Mouse (Mus musculus) kidney, embryonic 15.5 days (tissue): ENCODE measurements around the gene Myh9. TPM values are rescaled to one million over a fixed set of nuclear protein-coding genes. Genes with fewer than 3 reads are reported as not detected.

Experiments
- ATAC-seq: fragments of 200-750 bp; cut with Nextera tagmentation; replicated peaks from 2 replicates; pipeline ENCODE4 v1.8.0; 2017; ENCODE audit warnings: moderate TSS enrichment; ENCODE audit not compliant: low FRiP score
- H3K27ac ChIP-seq: fragments of 300-500 bp; sonication (generic); 2 replicates; pipeline ENCODE4 v1.5.1; 2015; ENCODE audit warnings: mild to moderate bottlenecking, inconsistent platforms
- H3K27me3 ChIP-seq: fragments of 300-500 bp; sonication (generic); 2 replicates; pipeline ENCODE4 v1.6.1; 2015; ENCODE audit warnings: inconsistent platforms
- H3K36me3 ChIP-seq: fragments of 300-500 bp; sonication (generic); 2 replicates; pipeline ENCODE4 v1.6.1; 2015; ENCODE audit warnings: inconsistent platforms
- H3K4me1 ChIP-seq: fragments of 300-500 bp; sonication (generic); 2 replicates; pipeline ENCODE4 v1.6.1; 2015; ENCODE audit warnings: inconsistent platforms
- H3K4me2 ChIP-seq: fragments of 300-500 bp; sonication (generic); 2 replicates; pipeline ENCODE4 v1.6.1; 2015; ENCODE audit warnings: moderate library complexity, mild to moderate bottlenecking, inconsistent platforms
- H3K4me3 ChIP-seq: fragments of 300-500 bp; sonication (generic); replicated peaks from 2 replicates; pipeline ENCODE4 v1.5.1; 2015; ENCODE audit warnings: mild to moderate bottlenecking, inconsistent platforms
- H3K9ac ChIP-seq: fragments of 300-500 bp; sonication (generic); 2 replicates; pipeline ENCODE4 v1.6.1; 2015; ENCODE audit warnings: mild to moderate bottlenecking, inconsistent platforms
- H3K9me3 ChIP-seq: fragments of 300-500 bp; sonication (generic); replicated peaks from 2 replicates; pipeline ENCODE4 v1.6.1; 2016; ENCODE audit warnings: inconsistent platforms
- WGBS: fragments of 180-500 bp; shearing (Covaris S2); methylation state at CpG from one replicate; pipeline ENCODE4 v1.1.7; 2015; ENCODE audit warnings: mixed read lengths; 5-methylcytosine and 5-hydroxymethylcytosine counted together
- polyA plus RNA-seq: library from polyadenylated mRNA; unstranded; fragments of >200 nt; fragmentation: Nextera tagmentation; extraction: Ambion mirVana; gene quantifications from 2 replicates; pipeline ENCODE4 v1.2.1, GENCODE M21; 2015

Gene Myh9
- polyA plus RNA-seq, 1 experiment from 2014 or later, result 60.2 TPM

DNA sequence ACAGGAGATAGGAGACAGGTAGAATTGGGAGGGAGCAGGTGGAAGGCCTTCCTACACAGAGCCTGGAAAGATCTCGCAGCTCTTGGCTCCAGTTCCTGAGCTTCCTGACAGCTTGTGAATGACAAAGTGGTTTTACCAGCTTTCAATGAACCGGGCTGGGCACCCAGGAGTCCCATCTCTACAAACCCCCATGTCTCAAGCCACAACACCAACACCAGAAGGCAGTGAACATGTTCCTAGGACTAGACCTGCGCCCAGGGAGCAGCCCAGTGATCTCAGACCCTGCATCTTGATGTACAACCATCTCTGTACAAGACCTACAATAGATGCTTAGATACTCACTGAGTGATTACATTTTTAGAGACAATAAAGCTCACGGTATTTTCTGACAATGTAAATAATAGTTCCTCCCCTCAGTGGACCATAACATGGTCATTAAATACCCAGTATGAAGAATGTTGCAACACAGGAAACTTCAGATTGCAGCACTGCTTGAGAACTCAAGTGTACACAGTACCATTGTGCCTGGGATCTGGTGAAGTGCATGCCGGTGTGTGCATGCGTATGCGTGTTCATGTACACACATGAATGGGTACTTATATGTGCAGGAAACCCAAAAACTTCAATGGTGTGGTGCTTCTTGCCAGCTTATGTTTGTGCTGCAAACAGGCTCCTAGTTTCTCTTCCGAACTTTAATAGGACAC, 10.1 kb downstream of the Myh9 start:
- no peaks in the 10 kb centered on the region for H3K27me3 ChIP-seq
- ATAC-seq, result no peak
- no peaks in the 10 kb centered on the region for H3K9me3 ChIP-seq
- H3K4me2 ChIP-seq, result no peak overlapping the region
- H3K9ac ChIP-seq, result no peak overlapping the region
- 67% methylated on average over 8 of the region's 8 CpGs for WGBS
- H3K27ac ChIP-seq, result peak overlapping the region; percentile 83
- H3K4me1 ChIP-seq, result peaks cover 98% of the 10 kb centered on the region
- peaks cover 13% of the 10 kb centered on the region for H3K36me3 ChIP-seq
- H3K4me3 ChIP-seq, result no peak overlapping the region

DNA sequence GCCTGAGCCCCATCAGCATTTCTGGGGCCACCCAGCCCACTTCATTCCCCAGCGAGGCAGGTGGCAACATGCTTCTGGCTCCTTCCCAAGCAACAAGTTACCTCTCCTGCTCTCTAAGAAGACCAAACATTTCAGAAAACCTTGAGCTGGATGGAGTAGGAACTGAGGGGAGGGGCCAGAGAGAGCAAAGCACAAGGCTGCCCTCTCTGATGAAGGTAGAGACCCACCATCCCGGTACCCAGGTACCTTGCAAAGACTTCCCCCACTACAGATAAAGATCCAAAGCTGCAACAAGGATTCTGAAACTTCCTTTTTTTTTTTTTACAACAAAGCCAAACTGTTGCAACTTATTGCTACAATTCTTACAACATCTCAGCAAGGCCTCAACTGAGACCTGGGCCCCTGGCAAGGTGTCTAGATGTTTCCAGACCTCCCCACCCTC, 10.8 kb downstream of the Myh9 start:
- peaks cover 96% of the 10 kb centered on the region for H3K4me1 ChIP-seq
- H3K9me3 ChIP-seq, result no peaks in the 10 kb centered on the region
- H3K36me3 ChIP-seq, result peaks cover 13% of the 10 kb centered on the region
- no peak overlapping the region for H3K4me2 ChIP-seq
- peak overlapping the region; percentile 83 for H3K27ac ChIP-seq
- no peak for ATAC-seq
- H3K4me3 ChIP-seq, result no peak overlapping the region
- WGBS, result 85% methylated on average over 2 of the region's 2 CpGs
- no peaks in the 10 kb centered on the region for H3K27me3 ChIP-seq
- H3K9ac ChIP-seq, result no peak overlapping the region

GRCm38 (mm10) chr15:77830481-77831137, 11.4 kb downstream of the Myh9 start:
- ATAC-seq, result no peak
- peaks cover 96% of the 10 kb centered on the region for H3K4me1 ChIP-seq
- H3K27ac ChIP-seq, result peak overlapping the region; percentile 83
- 88% methylated on average over 5 of the region's 5 CpGs for WGBS
- no peaks in the 10 kb centered on the region for H3K9me3 ChIP-seq
- peaks cover 13% of the 10 kb centered on the region for H3K36me3 ChIP-seq
- no peak overlapping the region for H3K4me2 ChIP-seq
- H3K4me3 ChIP-seq, result no peak overlapping the region
- H3K27me3 ChIP-seq, result no peaks in the 10 kb centered on the region
- H3K9ac ChIP-seq, result no peak overlapping the region

DNA sequence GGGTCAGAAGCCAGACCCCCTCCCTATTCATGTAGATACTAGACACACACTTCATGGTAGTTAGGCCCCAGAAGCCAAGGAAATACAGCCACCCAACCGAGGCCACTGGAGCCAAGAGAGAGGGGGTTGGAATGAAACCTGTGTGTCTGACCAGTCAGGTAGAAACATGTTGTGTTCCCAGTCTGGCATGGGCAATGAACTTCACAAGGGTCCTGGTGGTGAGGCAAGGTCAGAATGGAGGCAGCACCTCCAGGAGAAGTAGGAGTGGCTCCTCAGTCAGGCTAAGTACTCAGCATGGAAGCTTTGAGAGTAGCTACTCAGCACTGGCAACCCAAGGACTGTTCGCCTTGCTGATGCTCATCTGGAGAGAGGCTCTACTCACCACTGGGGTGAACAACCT, 12.4 kb downstream of the Myh9 start:
- peaks cover 13% of the 10 kb centered on the region for H3K36me3 ChIP-seq
- no peaks in the 10 kb centered on the region for H3K9me3 ChIP-seq
- H3K4me2 ChIP-seq, result no peak overlapping the region
- ATAC-seq, result 0 out of 2 replicates have a peak, but pooled peaks have one; percentile 21
- no peak overlapping the region for H3K4me3 ChIP-seq
- 75% methylated on average over 2 of the region's 2 CpGs for WGBS
- H3K27me3 ChIP-seq, result no peaks in the 10 kb centered on the region
- H3K9ac ChIP-seq, result no peak overlapping the region
- H3K27ac ChIP-seq, result peak overlapping the region; percentile 83
- peaks cover 95% of the 10 kb centered on the region for H3K4me1 ChIP-seq

GRCm38 (mm10) chr15:77828910-77829309, 13.1 kb downstream of the Myh9 start:
- H3K4me2 ChIP-seq, result no peak overlapping the region
- WGBS, result 90% methylated on average over 6 of the region's 6 CpGs
- no peak for ATAC-seq
- H3K9me3 ChIP-seq, result no peaks in the 10 kb centered on the region
- peak overlapping the region; percentile 83 for H3K27ac ChIP-seq
- no peaks in the 10 kb centered on the region for H3K27me3 ChIP-seq
- peaks cover 13% of the 10 kb centered on the region for H3K36me3 ChIP-seq
- H3K4me1 ChIP-seq, result peaks cover 95% of the 10 kb centered on the region
- H3K4me3 ChIP-seq, result no peak overlapping the region
- no peak overlapping the region for H3K9ac ChIP-seq

GRCm38 (mm10) chr15:77828242-77828641, 13.7 kb downstream of the Myh9 start:
- Histone ChIP-seq H3K9ac (no peak overlapping the region), H3K36me3 (peaks cover 13% of the 10 kb centered on the region), H3K4me2 (no peak overlapping the region), H3K4me3 (no peak overlapping the region), H3K9me3 (no peaks in the 10 kb centered on the region), H3K27ac (peak overlapping the region; percentile 83), H3K27me3 (no peaks in the 10 kb centered on the region), H3K4me1 (peaks cover 95% of the 10 kb centered on the region)
- no peak for ATAC-seq
- WGBS, result 89% methylated on average over 12 of the region's 12 CpGs

GRCm38 (mm10) chr15:77827794-77828193, 14.2 kb downstream of the Myh9 start:
- WGBS, result 26% methylated on average over 6 of the region's 6 CpGs
- H3K4me3 ChIP-seq, result no peak overlapping the region
- no peaks in the 10 kb centered on the region for H3K27me3 ChIP-seq
- peaks cover 13% of the 10 kb centered on the region for H3K36me3 ChIP-seq
- ATAC-seq, result no peak
- 0 out of 2 replicates have a peak overlapping the region, but pooled peaks have one; percentile 22 for H3K4me2 ChIP-seq
- H3K4me1 ChIP-seq, result peaks cover 97% of the 10 kb centered on the region
- no peak overlapping the region for H3K9ac ChIP-seq
- peak overlapping the region; percentile 83 for H3K27ac ChIP-seq
- no peaks in the 10 kb centered on the region for H3K9me3 ChIP-seq

GRCm38 (mm10) chr15:77827379-77827778, 14.6 kb downstream of the Myh9 start:
- H3K4me2 ChIP-seq, result 0 out of 2 replicates have a peak overlapping the region, but pooled peaks have one; percentile 22
- H3K27me3 ChIP-seq, result no peaks in the 10 kb centered on the region
- H3K9ac ChIP-seq, result no peak overlapping the region
- H3K4me3 ChIP-seq, result no peak overlapping the region
- peak overlapping the region; percentile 83 for H3K27ac ChIP-seq
- peaks cover 9% of the 10 kb centered on the region for H3K36me3 ChIP-seq
- WGBS, result 16% methylated on average over 7 of the region's 7 CpGs
- peaks cover 97% of the 10 kb centered on the region for H3K4me1 ChIP-seq
- H3K9me3 ChIP-seq, result no peaks in the 10 kb centered on the region
- no peak for ATAC-seq

GRCm38 (mm10) chr15:77825382-77825781, 16.6 kb downstream of the Myh9 start:
- H3K4me1 ChIP-seq, result peaks cover 97% of the 10 kb centered on the region
- H3K36me3 ChIP-seq, result no peaks in the 10 kb centered on the region; the same call in 1 of the 2 replicates
- H3K4me3 ChIP-seq, result no peak overlapping the region
- no peaks in the 10 kb centered on the region for H3K27me3 ChIP-seq
- H3K9ac ChIP-seq, result no peak overlapping the region
- no peaks in the 10 kb centered on the region for H3K9me3 ChIP-seq
- no peak overlapping the region for H3K4me2 ChIP-seq
- 93% methylated on average over 1 of the region's 1 CpGs for WGBS
- no peak for ATAC-seq
- H3K27ac ChIP-seq, result no peak overlapping the region

GRCm38 (mm10) chr15:77824321-77824720, 17.7 kb downstream of the Myh9 start:
- Histone ChIP-seq H3K27ac (peak overlapping the region; percentile 86), H3K9ac (no peak overlapping the region), H3K27me3 (no peaks in the 10 kb centered on the region), H3K36me3 (no peaks in the 10 kb centered on the region; the same call in 1 of the 2 replicates), H3K9me3 (no peaks in the 10 kb centered on the region), H3K4me1 (peaks cover 97% of the 10 kb centered on the region), H3K4me2 (no peak overlapping the region), H3K4me3 (no peak overlapping the region)
- ATAC-seq, result no peak
- 91% methylated on average over 1 of the region's 1 CpGs for WGBS

GRCm38 (mm10) chr15:77823634-77824033, 18.3 kb downstream of the Myh9 start:
- Histone ChIP-seq H3K9me3 (no peaks in the 10 kb centered on the region), H3K27me3 (no peaks in the 10 kb centered on the region), H3K4me3 (no peak overlapping the region), H3K27ac (peak overlapping the region; percentile 86), H3K36me3 (no peaks in the 10 kb centered on the region; the same call in 1 of the 2 replicates), H3K9ac (no peak overlapping the region), H3K4me2 (no peak overlapping the region), H3K4me1 (peaks cover 97% of the 10 kb centered on the region)
- 47% methylated on average over 3 of the region's 3 CpGs for WGBS
- peak; percentile 43; the same call in 1 of the 2 replicates for ATAC-seq

DNA sequence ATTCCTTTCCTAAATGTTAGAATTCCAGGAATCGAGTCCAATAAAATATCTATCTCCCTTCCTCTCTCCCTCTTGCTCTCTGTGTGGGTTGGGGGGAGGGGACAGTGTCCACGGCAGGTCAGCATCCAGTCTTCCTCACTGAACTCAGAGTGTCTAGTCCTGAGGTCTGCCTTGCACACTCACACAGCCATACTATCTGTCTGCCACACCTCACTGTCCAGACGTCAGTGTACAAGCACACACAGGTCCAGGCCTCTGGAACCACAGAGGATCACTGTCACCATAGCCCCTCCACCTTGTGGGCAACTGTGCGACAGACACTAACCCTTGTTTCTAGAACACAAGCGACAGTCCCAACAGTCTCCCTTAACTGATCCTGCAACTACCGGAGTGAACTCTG, 18.8 kb downstream of the Myh9 start:
- Histone ChIP-seq H3K4me1 (peaks cover 97% of the 10 kb centered on the region), H3K4me3 (no peak overlapping the region), H3K4me2 (no peak overlapping the region), H3K9me3 (no peaks in the 10 kb centered on the region), H3K36me3 (no peaks in the 10 kb centered on the region; the same call in 1 of the 2 replicates), H3K9ac (no peak overlapping the region), H3K27ac (peak overlapping the region; percentile 86), H3K27me3 (no peaks in the 10 kb centered on the region)
- WGBS, result 51% methylated on average over 6 of the region's 6 CpGs
- ATAC-seq, result no peak
